Mouse (Mus musculus): Measurements from ENCODE around the gene Dnajc10.

Gene Dnajc10

GRCm38 (mm10) chr2:80340537-80340936 is 25.3 kb downstream of the Dnajc10 start:
- DNase-seq (ENCODE audit: low spot score) = no peak

DNA sequence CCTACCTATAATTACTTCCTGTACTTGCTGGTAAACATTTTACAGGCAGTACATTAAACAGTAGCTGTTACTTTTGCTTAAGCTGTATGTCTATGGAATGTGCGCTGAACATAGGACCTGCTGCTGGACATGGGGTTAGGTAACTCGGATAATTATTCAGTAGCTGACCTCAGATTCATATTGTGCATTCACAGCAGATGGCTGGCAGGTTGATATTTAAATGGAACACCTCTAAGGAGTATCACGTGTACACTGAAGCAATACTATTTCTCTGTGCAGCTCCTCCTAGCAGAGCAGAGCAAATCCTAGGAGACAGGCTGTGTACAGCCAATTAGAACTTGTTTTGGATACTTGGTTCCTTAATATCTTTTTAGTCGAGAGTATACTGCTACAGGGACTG is 39.3 kb downstream of the Dnajc10 start:
- no peak for DNase-seq (ENCODE audit: low spot score)

DNA sequence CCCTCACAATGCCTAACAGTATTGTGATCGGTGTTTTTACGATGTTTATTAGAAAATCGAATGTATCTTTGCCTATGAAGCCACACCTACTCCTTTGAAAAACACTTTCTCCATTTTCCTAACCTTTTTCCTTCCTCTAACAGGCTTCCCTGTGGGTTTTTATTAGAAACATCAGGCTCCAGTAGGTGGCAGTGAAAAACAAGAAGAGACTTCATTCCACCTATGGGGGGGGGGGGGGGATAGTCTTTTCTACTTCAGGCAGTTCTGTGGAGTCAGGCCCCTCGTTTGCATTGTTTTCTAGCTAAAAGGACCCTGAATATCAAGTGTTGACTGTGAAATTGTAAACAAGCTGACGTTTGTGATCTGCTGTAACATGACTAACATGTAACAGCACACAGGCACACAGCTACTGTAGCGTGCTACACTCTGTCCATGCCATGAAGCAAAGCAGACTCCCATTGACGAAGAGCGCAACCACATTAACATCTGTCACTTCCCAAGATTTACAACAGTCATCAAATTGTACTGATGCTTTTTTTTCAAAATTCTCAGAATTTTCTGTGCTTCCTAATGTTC is 41.5 kb downstream of the Dnajc10 start:
- DNase-seq (ENCODE audit: low spot score) = no peak

GRCm38 (mm10) chr2:80371458-80371857 is 56.2 kb downstream of the Dnajc10 start:
- DNase-seq (ENCODE audit: low spot score) = no peak

DNA sequence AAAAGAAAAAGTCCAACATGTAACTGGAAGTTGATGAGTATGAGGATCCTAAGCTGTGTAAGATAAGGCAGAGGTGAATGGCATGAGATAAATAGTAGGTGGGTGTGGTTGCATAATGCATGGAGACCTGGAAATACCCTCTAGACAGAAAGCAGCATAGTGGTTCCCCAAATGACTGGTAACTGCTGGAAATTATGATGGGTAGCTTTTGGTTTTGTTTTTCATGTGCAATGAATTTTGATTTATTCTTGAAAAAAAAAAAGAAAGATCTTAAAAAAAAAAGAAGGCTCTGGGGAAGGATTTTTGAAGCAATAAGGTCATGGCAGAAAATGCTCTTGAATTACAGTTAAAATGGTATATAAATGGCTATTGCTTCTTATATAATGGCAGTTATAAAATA is 59.6 kb downstream of the Dnajc10 start:
- no peak for DNase-seq (ENCODE audit: low spot score)

- no peak for DNase-seq (ENCODE audit: low spot score)
Observed at GRCm38 (mm10) chr2:80379848-80380247, 64.6 kb downstream of the Dnajc10 start.

DNA sequence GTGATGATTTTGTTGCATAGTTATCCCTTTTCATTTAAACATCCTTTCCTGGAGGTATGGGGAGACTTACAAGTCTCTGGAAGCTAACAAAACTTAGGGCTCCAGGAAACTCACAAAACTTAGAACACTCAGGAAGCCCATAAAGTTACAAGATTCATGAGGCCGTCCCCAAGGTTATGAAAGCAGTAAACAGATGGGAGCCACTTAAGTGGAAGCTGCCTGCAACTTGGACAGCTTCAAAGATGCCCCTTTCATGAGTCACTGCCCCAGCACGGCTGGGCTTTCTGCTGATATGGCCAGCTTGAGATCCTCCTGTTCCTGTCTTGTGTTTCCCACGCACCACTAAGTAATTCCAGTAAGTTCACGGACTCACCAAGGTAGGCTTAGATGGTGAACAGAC is 69.2 kb downstream of the Dnajc10 start:
- DNase-seq (ENCODE audit: low spot score) = no peak

GRCm38 (mm10) chr2:80386255-80386654 is 71.0 kb downstream of the Dnajc10 start:
- no peak for DNase-seq (ENCODE audit: low spot score)

DNA sequence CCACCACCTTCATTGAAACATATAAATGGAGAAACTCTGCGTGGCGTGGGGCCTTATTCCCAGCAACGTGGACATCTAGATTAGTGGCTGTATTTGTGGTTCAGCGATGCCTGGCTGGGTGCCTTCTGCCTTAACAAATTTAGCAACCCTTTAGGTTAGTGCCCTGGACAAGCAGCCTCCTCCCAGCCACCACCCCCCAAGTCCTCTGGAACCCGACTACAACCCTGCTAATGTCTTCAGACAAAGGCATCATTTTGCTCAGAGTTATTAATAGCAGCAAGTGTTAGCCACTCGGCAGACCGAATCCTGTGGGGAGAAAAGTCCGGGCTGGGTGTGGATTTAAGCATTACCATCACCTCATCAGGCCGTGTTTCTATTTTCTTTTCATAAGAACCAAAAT is 72.4 kb downstream of the Dnajc10 start:
- no peak for DNase-seq (ENCODE audit: low spot score)

DNA sequence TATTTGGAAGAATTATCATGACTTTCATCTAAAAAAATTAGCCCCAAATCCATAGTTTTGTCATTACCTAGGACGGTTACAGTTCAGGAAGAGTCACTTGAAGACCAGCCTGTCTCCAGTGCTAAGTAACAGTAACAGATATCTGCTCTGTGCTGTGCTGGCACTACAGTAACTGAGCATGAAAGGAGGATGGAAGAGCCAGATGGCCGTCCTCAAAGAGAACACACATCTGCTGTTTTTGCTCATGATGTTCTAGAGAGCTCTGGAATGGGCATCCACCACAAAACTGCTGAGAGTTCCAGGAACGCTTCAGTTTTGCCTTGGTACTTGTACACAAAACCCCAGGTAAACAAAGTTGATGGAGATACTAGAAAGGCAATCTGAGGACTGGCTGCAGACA is 73.1 kb downstream of the Dnajc10 start:
- DNase-seq (ENCODE audit: low spot score) = no peak

- no peak for DNase-seq (ENCODE audit: low spot score)
Observed at GRCm38 (mm10) chr2:80396057-80396456, 80.8 kb downstream of the Dnajc10 start.

GRCm38 (mm10) chr2:80396864-80397263 is 81.6 kb downstream of the Dnajc10 start:
- DNase-seq (ENCODE audit: low spot score) = no peak

DNA sequence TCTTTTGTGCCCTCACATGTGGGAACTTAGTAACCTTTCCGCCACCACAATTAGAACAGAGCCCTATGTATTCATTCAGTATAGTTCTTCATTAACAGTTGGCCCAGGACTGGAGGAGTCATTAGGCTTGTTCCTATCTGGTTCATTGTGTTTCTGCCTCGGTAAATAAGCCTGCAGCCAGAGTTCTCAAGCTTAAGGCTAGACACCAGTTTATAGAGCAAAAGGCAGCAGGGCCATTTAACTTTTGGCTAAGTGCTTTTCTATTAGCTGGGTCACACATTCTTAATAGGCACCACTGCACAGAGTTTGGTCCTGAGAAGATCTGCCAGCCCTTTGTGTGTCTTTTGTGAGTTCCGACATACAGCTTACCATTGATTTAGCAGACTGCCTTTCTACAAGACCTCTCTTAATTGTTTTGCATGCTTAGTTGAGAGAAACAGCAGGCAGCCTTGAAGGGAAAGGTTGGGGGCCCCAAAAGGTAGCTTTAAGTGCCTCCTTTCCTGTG is 83.4 kb downstream of the Dnajc10 start:
- no peak for DNase-seq (ENCODE audit: low spot score)

Measured in MN1 (cell line).